Mouse (Mus musculus) Patski (cell line): ENCODE data around the gene Pank3. TPM values are rescaled to one million over a fixed set of nuclear protein-coding genes. Genes with fewer than 3 reads are reported as not detected.
A peak's percentile ranks its signal among the peaks of the same experiment; 100 is the strongest.

Source experiments
- ATAC-seq: fragments of 100-300 bp; one replicate; pipeline ENCODE4 v1.8.0; 2021
- CTCF ChIA-PET: fragments of 350-600 bp; sonication (Branson Sonifier 250); formaldehyde crosslinking; loops from one replicate; lab custom pipeline; 2022; ENCODE audit warnings: inconsistent platforms; lab: Charles Lee
- POLR2A ChIA-PET: fragments of 350-600 bp; sonication (Branson Sonifier 250); formaldehyde crosslinking; loops from one replicate; lab custom pipeline; 2022; ENCODE audit warnings: antibody characterized with exemption, inconsistent platforms; lab: Charles Lee
- DNase-seq: peaks from one replicate; pipeline ENCODE4 v3.0.0-alpha.2; 2011; ENCODE audit warnings: low read depth, low spot score
- H3K27me3 ChIP-seq: fragments of 371-371 bp; one replicate; pipeline ENCODE4 v1.5.1; 2021
- CTCF ChIP-seq: fragments of 100-300 bp; IDR thresholded peaks from one replicate; pipeline ENCODE4 v1.5.1; 2021
- in situ Hi-C: fragments of 300-500 bp; cut with MboI; formaldehyde crosslinking; loops from 3 replicates; pipeline ENCODE4 v1.11.1; 2018; ENCODE audit warnings: low pct_unique_long_range_greater_than_20kb, mixed read lengths
- polyA plus RNA-seq: library from polyadenylated mRNA; unstranded; gene quantifications from one replicate; pipeline ENCODE4 v1.2.3, GENCODE M21; 2021

Pank3 gene
- polyA plus RNA-seq, result 30.1 TPM

DNA sequence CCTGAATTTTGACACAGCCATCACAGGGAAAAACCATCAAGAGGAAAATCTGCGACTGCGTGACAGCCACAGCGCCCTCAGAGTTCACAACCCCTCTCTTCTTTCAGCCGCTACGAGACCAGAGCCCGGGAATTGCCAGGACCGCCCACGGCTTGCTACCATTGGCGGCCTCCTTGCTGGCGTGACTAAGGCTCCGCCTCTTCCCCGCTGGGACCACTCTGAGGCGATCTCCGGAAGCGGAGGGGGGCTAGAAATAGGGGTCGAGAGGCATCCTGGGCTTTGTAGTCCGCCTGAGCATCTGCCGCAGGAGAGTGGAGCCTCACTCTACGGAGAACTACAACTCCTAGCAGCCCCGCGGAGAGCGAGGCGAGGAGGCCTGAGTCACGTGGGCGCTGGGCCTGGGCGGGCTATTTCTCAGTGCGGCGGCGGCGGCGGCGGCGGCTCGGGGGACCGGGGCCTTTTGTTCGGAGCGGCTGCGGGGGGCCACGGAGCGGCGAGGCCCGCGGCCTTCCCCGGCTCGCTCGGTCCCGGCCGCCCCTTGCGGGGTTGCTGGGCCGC, at the start of gene Pank3:
Gene Pank3 (plus strand): TSS at position 297 of the 558 bp plus-strand sequence.
- ChIA-PET CTCF (interaction anchor here (1.9 to 2.4 kb wide), 2 partner anchors 13 to 14 kb away, joined by 5 to 13 read pairs; no protein-coding TSS in a partner anchor), POLR2A (interaction anchor here (1.2 kb wide), 1 partner anchor 166 kb away, joined by 3 read pairs; no protein-coding TSS in a partner anchor)
- in situ Hi-C loops, result no loop called here
- DNase-seq (peak; percentile 88), ATAC-seq (peak; percentile 100)
- no peak for TF ChIP-seq CTCF
- H3K27me3 ChIP-seq, result peaks cover 3% of the 10 kb centered on the region

DNA sequence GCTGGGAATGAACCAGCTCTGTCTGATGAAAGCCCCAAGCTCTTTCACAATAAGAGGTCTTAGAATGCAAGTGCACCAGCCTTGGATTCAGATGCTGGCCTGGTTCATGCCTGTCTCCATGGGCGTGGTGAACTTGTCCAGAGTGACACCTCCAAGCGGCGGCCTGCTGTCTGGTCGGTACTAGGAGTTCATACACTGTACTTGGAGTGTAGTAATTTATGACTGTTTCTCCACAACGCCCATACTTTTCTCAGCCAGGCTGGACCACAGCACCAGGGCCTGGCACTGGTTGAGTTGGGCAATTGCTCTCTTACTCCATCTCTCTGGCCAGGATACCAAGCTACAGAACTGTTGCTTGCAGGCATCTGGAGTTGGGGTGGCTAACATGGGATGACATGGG, 45.4 kb upstream of the Pank3 start:
- ChIA-PET POLR2A (no interaction called here), CTCF (interaction anchor here (1.5 to 1.9 kb wide), 2 partner anchors 10 to 27 kb away, joined by 4 to 6 read pairs; no protein-coding TSS in a partner anchor)
- no peak for TF ChIP-seq CTCF
- ATAC-seq (no peak), DNase-seq (no peak)
- in situ Hi-C loops, result no loop called here
- H3K27me3 ChIP-seq, result peaks cover 26% of the 10 kb centered on the region

DNA sequence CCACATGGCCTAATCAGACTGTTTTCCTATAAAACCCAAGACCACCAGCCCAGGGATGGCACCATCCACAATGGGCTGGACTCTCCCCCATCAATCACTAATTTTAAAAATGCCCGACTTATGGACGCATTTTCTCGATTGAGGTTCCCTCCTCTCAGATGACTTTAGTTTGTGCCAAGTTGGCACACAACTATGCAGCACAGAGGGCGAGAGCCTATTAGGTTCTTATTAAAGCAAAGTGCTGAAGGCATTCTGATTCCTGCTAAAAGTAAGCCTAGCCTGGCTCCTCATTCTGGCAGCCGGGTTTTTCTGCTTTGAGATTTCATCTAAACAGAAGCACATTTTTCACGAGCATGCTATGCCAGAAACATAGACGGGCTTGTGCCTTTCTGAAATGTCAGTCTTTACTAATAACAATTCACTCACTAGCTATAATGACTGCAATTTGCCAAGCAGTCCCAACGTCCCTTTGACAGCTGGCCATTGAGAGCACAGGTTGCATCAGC, 42.9 kb upstream of the Pank3 start:
- ChIA-PET CTCF (no interaction called here), POLR2A (no interaction called here)
- in situ Hi-C loops, result no loop called here
- ATAC-seq, result no peak
- no peak for TF ChIP-seq CTCF
- peaks cover 22% of the 10 kb centered on the region for H3K27me3 ChIP-seq
- DNase-seq, result no peak

DNA sequence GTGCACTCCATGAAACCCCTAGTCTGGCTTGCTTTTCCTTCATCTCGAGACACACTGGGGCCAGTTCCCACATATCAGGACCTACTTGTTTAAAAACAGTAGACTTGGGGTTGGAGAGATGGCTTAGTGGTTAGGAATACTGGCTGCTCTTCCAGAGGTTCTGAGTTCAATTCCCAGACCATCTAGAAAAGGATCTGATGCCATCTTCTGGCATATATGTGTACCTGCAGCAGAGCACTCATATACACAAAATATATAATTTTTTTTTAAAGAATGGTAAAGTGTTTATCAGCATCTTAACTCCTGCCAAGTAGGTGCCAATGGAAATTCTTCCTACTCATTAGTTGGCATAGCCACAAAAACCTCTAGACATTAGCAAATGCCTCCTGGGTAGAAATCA, 41.1 kb upstream of the Pank3 start:
- in situ Hi-C loops, result no loop called here
- ATAC-seq (no peak), DNase-seq (no peak)
- ChIA-PET POLR2A (no interaction called here), CTCF (no interaction called here)
- H3K27me3 ChIP-seq, result peaks cover 26% of the 10 kb centered on the region
- no peak for TF ChIP-seq CTCF

DNA sequence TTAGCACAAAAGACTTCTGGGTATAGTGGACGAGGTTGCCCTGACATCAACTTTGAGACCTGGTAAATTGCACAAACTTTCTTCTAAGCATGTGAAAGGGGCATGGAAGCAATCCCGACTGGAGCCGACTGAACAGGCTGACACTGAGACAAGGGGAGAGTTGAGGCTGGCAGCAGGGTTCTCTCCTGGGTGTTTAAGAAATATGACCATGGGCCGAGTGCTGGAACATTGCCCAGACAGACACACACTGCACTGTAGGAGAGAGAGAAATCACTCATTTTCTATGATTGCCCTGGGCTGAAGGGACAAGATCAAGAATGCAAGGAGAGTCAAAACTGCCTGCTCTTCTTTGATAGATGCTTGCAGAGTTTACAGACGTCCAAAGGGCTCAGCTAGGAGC, 40.1 kb upstream of the Pank3 start:
- CTCF ChIA-PET, result interaction anchor here (1.1 kb wide), 1 partner anchor 12 kb away, joined by 3 read pairs; no protein-coding TSS in a partner anchor
- no peak for TF ChIP-seq CTCF
- in situ Hi-C loops, result no loop called here
- DNase-seq, result no peak
- POLR2A ChIA-PET, result no interaction called here
- no peak for ATAC-seq
- H3K27me3 ChIP-seq, result peaks cover 26% of the 10 kb centered on the region

DNA sequence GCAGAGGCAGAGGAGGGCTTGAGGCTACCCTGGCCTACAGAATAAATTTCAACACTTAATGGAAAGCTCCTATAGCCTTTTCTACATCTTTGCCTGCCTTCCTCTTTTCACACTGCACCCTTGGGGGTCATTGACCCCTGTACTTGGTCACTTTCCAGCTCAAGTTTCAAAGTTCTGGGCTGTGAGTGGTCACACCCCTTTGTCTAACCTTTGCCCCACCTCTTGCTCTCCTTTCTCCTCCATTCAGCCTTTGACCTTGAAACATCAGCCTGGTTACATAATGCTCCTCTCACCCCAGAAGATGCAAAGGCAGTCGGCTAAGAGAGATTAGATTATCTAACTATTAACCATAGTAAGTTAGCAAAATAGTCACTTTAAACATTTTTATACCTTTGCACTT, 36.9 kb upstream of the Pank3 start:
- no peak for ATAC-seq

DNA sequence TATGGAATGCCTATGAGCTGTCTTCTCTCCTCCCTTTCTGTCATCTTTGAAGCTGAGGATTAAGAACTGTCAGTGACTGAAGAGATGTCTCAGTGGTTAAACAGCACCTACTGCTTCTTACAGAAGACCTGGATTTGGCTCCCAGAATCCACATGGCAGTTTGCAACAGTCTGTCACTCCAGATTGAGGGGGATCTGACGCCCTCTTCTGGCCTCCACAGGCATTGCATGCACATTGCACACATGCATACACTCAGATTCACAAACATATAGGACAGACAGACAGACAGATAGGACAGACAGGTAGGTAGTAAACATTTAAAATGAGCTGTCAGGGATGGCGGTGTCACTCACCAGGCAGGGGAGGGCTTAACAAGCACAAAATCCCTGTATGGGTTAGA, 32.5 kb upstream of the Pank3 start:
- POLR2A ChIA-PET, result no interaction called here
- ATAC-seq, result no peak
- H3K27me3 ChIP-seq, result peaks cover 16% of the 10 kb centered on the region
- CTCF ChIA-PET, result no interaction called here
- peak; percentile 41 for TF ChIP-seq CTCF
- in situ Hi-C loops, result no loop called here
- DNase-seq, result no peak

More for the DNA sequence above, 36.9 kb upstream of the Pank3 start:
- in situ Hi-C loops, result no loop called here
- peaks cover 15% of the 10 kb centered on the region for H3K27me3 ChIP-seq
- CTCF ChIA-PET, result no interaction called here
- no peak for TF ChIP-seq CTCF
- DNase-seq, result no peak
- POLR2A ChIA-PET, result no interaction called here

DNA sequence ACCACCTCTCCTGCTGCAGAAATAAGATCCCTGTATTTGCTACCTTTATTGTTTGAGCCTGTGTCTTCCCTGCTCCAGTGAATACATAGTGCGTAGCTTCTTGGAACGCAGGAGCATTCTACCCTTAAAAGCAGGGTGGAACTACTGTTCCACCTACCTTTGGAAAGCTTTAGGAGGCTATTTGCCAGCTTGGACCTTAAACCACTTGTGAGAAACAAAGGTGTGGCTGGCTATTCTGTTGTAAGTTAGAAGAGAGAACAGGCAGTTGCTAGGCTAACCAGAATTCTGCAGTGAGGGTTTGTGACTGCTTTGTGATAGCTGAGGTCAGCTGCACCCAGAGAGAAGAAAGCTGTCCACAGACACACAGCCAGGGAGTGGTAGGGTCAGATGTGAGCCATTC, 32.0 kb upstream of the Pank3 start:
- ATAC-seq (no peak), DNase-seq (no peak)
- H3K27me3 ChIP-seq, result peaks cover 15% of the 10 kb centered on the region
- no peak for TF ChIP-seq CTCF
- ChIA-PET POLR2A (no interaction called here), CTCF (no interaction called here)
- in situ Hi-C loops, result no loop called here

DNA sequence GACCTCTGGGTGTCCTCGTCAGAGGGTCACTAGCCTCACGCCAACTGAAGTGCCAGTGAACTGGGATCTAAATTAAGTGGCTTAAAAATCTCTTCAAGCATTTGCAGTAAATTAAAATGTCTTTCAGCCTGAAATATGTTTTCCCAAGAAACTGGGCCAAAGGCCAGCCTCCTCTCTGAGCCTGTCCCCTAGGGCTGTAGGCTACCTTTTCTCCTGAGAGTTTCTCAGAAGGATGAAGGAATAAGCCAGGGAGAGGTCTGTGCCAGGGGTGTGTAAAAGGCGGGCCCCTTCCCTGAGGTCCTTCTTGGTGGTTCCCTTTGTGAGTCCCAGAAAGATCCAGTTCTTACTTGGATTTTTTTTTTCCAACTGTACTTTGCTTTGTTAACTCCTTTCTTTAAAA, 31.2 kb upstream of the Pank3 start:
- in situ Hi-C loops, result no loop called here
- H3K27me3 ChIP-seq, result peaks cover 7% of the 10 kb centered on the region
- ATAC-seq, result no peak
- TF ChIP-seq CTCF, result no peak
- no peak for DNase-seq
- ChIA-PET CTCF (no interaction called here), POLR2A (no interaction called here)

DNA sequence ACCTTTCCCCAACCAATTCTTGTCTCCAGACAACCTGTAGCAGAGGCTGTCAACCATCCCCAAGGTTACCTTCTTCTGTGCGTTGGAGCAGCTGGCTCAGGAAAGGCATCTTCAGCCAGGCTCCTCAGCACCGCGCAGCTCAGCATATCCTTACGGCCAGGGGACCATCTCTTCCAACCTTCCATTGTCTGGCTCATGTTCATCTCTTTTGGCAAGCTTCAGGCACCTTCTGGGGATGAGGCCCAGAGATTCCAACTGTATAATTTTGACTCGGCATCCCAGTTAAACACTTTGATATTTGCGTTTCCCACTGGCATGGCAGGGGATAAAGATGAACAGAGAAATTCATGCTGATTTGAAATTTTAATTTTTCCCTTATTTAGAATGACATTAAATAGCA, 25.7 kb upstream of the Pank3 start:
- ChIA-PET POLR2A (no interaction called here), CTCF (no interaction called here)
- ATAC-seq (no peak), DNase-seq (no peak)
- in situ Hi-C loops, result no loop called here
- TF ChIP-seq CTCF, result no peak
- H3K27me3 ChIP-seq, result peaks cover 3% of the 10 kb centered on the region

DNA sequence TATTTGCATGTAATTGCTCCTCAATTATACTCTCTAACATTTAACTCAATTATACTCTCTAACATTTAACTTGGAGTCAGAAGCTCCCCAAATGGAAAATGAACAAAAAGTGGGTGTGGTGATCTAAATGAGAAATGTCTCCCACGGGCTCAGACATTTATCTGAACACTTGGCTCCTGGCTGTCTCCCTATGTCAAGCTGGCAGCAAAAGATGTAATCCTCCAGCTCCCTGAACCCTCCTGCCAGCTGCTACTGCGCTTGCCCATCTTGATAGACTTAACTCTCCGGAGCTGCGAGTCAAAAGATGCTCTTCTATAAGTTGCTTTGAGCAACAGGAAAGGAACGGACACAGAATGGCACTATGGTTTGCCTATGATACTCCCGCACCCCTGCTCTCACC, 24.7 kb upstream of the Pank3 start:
- ChIA-PET POLR2A (no interaction called here), CTCF (no interaction called here)
- DNase-seq (no peak), ATAC-seq (no peak)
- no peaks in the 10 kb centered on the region for H3K27me3 ChIP-seq
- in situ Hi-C loops, result no loop called here
- TF ChIP-seq CTCF, result no peak
